Mouse (Mus musculus) gastrocnemius, postnatal 25 days (tissue): ENCODE measurements around the gene Lamtor2. TPM values are rescaled to one million over a fixed set of nuclear protein-coding genes. Genes with fewer than 3 reads are reported as not detected.

Experiments used
- DNase-seq: peaks from one replicate; pipeline ENCODE4 v3.0.0; 2022
- total RNA-seq, 2 experiments: library from RNA; stranded (reverse); gene quantifications; 1 replicate in 1 of 2; 2 replicates in 1 of 2; pipeline ENCODE4 v1.2.3; 2021

Lamtor2 gene
- total RNA-seq, 2 experiments from 2014 or later = 76.1 to 81.1 TPM

DNA sequence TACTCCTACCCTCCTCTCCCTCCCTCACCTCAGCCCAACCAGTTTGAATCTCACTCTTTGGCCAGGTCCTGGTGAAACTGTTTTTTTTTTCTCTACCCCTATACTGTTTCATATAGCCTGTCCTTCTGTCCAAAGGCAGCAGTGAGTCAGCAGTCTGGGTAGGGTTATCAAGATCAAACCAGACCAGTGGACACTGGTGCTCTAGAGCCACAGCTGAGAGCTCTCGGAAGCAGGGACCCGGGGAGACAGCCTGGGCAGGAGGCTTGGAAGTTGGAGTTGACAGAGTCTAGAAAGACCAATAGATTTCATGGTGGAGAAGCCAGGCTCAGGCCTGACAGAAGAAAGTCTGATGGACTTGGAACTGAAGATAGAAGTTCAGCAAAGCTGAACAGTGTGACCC lies 15.7 kb upstream of the Lamtor2 start:
- no peak for DNase-seq

DNA sequence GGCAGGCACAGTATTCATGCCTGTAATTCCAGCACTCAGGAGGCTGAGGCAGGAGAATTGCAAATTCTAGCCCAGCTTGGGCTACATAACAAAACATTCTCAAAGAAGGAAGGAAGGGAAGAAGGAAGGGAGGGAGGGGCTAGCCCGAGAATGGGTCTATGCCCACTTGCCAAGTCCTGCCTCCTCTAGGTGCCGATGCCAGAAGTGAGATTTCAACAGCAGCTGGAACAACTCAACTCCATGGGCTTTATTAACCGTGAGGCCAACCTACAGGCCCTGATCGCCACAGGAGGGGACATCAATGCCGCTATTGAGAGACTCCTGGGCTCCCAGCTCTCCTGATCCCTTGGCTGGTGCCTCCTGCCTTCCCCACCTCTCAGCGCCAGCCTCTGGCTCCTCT lies 15.0 kb upstream of the Lamtor2 start:
- no peak for DNase-seq

DNA sequence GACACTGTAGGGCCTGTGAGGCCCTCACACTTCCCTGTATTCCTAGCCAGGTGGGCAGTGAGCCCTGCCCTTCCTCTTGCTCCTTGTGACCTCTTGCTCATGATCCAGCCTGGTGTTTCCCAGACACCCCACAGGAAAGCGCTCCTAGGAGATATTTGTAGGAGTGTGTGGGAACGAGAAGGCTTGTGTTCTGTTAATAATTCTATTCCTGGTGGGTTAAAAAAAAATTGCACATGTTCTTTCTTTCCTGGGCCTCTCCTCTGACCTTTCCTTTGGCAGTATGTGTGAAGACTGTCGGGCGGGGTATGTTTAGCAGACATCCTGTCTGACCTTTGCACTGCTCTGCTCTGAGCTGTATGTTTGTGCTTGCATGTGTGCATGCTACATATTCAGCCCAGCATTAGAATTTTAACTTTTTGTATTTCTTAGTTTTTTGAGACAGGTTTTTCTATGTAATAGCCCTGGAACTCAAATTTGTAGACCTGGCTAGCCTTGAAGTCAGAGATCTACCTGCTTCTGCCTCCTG lies 13.7 kb upstream of the Lamtor2 start:
- no peak for DNase-seq

DNA sequence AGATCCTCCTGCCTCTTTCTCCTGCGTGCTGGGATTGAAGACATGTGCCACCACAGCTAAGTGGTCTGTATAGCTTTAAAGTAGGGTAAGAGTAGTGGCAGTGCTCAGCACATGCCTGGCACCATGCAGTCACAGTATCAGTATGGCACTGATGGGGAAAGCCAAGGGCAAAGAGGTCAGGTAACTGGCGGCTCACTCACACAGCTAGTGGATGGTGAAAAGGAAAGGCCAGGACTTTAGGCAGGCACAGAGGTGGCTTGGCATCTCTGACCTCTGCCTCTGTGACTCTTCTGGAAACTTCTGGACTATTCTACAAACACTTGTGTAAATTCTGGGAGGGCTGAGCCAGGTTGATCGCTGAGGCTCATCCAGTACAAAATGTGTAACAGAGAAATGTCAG lies 13.2 kb upstream of the Lamtor2 start:
- DNase-seq = no peak

DNA sequence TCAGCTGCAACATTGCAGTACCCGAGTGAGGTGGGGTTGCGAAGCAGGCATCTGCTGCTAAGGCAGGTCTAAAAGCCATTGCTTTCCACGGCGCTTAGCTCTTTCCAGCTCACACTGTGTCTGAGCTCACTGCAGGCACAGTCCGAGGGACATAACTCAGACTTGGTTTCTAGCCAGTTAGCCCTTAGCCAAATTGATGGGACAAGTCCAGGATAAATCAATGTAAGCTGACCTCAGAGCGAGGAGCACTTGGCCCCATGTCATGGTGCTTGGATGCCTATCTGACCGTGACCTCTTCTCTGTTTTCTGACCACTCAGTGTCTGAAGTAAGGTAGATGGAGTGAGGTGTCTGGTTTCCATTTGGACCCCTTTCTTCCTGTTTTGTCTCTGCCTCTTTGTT lies 11.1 kb upstream of the Lamtor2 start:
- DNase-seq = no peak

DNA sequence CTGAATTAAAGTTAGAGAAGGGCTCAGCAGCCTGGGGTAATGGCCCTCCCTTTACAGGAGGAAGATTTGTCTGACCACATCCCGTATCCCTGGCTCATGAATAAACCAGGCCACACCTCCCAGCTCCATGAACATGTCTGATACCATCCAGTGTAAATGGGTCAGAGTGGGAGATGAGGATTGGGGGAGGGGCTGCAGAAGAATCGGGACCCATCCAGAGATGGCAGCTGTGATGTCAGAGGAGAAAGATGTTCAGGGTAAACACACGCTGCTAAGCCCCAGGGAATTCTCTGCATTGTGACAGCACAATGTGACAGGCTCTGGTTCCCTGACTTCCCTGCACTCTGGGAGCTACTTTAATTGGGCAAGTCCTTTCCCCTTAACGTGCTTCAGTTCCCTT lies 10.6 kb upstream of the Lamtor2 start:
- DNase-seq = no peak

DNA sequence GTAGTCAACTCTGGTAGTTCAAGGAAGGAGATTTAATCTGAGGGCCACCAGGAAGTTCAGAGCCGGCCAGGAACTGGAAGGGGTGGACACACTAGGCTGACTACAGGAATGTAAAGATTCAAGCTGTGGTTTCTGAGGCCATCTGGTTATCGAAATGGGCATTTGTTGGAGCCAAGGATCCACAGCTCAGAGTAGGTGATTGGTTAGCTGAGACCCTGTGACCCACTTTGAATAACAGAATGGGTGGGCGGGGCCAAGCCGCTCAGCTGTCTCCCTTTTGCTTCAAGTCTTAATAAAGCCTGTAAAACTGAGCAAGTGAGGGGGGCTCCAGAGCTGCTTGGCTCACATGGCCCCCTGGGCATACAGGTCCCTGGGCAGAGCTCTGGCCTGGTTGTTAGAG lies 9.1 kb upstream of the Lamtor2 start:
- no peak for DNase-seq

DNA sequence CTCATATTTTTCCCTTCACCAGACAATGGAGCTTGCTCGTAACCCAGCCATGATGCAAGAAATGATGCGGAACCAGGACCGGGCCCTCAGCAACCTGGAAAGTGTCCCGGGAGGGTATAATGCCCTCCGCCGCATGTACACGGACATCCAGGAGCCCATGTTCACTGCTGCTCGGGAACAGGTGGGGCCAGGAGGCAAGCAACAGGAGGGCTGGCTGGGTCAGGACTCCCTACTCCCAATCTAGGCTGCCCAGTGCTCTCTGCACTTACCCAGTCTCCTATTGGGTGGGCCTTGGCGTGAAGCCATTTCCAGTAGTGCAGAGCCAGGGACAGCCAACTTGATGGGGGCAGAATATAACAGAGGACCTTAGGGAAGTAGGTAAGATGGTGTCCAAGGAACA lies 6.7 kb upstream of the Lamtor2 start:
- DNase-seq = no peak

DNA sequence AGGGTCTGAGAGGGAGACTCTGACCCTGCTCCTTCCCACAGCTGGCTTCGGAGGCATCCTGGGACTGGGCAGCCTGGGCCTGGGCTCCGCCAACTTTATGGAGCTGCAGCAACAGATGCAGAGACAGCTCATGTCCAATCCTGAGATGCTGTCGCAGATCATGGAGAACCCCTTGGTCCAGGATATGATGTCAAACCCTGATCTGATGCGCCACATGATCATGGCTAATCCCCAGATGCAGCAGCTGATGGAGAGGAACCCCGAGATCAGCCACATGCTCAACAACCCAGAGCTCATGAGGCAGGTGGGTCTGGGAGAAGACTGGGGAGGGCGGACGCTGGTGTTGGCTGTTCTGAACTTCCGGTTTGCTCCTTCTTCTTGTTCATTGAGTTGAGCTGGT lies 3.7 kb upstream of the Lamtor2 start:
- no peak for DNase-seq

DNA sequence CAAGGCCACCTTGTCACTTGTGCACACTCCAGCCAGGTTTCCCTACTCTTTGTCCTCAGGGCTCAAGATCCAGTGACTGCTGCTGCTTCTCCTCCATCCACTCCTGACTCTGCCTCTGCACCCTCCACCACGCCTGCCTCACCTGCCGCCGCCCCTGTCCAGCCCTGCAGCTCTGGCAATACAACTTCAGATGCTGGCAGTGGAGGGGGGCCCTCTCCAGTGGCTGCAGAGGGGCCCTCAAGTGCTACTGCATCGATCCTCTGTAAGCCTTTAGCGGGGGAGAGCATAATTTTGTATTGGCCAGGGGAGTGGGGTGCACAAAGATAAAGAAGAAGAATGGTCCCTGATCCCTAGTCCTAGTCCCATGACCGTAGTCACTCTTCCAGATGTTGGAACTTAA lies 2.9 kb upstream of the Lamtor2 start:
- no peak for DNase-seq

DNA sequence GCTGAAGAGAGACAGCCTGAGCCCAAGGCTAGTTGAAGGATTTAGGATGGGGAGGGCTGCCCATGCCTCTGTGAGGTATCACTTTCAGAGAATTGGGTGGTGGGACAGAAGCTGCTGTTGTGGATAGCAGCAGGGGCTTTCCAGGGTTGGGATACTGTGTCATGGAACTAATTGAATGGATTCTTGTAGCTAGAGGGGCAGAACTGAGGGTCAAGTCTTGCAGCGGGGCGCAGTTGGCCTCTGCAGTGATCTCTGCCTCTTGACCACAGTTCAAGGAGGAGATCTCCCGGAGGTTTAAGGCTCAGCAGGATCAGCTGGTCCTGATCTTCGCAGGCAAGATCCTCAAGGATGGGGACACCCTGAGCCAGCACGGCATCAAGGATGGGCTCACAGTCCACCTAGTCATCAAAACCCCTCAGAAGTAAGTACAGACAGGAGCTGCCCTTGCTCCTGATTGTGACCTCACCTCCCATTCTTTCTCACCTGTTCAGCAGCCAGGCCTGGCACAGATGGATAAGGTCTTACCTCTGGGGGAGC lies 2.3 kb upstream of the Lamtor2 start:
- DNase-seq = no peak

DNA sequence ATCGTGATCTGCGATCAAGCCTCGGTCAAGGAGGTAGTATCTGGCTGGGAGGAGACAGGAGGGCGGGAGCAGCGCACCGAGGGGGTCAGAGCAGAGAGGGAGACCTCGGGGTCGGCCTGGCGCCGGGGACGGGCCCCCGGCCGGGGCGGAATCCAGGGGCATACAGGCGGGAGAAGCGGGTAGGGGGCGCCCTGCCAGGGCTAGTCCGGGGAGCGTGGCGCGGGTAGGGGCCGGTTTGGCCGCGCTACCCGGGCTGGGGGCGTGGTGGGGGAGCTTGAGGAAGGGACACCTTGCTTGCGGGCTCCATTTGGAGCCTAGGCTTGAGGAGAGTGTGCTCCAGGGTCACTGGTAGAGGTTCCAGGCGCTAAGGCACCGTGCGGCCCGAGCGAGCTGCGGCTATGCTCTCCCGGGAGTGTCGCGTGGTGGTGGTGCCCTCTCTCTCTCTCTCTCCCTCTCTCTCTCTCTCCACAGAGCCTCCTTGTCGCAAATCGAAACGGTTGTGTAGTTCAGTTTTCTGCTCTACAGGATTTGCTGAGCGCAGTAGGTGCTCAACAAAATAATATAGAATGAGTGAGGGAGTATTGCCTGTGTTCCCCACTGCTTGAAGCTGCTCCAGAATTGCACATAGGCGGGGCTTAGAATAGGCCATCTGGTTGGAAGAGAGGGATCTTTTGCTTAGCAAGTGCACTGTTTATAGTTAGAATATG lies 1.2 kb upstream of the Lamtor2 start:
- DNase-seq = no peak

DNA sequence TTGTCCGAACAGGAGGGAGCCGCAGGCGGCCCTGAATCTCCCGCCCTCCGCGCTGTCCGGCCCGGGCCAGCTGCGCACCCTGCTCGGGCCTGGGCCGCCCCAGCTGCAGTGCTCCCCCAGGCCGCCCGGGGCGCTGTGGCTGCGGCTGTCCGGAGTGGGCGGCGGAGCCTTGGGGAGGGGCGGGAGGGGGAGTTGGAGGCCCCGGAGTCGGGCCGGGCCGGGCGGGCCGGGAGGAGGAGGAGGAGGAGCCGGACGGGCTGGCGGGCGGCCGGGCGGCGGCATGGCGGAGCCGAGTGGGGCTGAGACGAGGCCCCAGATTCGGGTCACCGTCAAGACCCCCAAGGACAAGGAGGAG lies 628 bp upstream of the Lamtor2 start, which contains the start of gene Ubqln4:
Gene Ubqln4, plus strand, starts transcription at position 234 of the 355 bp plus-strand sequence.
- DNase-seq = peak; percentile 94

DNA sequence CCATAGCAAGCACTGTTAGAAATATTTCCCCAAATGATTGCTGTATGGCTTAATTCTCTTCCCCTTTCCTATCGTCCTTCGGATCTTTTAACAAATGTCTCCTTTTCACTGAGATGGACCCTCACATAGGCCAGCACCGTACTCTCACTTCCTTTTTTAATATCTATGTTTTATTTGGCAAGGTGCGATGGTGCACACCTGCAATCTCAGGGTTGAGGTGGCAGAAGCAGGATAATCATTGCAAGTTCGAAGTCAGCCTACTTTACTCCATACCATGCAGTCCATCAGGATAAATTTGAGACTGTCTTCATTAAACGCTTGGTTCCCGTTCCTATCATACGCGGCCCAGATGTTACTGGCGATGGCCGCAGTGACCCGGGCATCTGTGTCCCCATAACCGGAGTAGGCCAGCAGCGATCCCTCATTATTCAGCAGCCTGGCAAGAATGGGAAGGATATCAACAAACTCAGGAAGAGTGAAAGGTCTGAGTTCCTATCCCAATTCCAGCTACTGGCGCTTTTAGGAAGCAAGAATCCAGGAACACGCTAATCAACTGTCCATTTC lies 710 bp downstream of the Lamtor2 start:
- no peak for DNase-seq

DNA sequence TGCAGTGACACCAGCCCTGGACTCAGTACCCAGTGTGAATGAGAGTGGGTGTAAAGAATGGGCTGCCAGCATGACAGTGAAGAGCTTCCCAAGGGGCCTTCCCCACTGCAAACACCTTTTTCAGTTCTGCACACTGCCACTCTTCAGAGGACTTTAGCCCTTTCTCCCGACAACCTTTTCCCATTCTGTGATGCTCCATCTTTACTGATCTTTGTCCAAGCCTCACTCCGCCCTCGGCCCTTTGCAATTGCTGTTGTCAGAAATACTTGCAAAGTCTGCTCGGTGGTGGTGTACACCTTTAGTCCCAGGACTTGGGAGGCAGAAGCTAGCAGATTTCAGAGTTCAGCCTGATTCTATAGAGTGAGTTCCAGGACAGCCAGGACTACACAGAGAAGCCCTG lies 1.3 kb downstream of the Lamtor2 start:
- DNase-seq = no peak

DNA sequence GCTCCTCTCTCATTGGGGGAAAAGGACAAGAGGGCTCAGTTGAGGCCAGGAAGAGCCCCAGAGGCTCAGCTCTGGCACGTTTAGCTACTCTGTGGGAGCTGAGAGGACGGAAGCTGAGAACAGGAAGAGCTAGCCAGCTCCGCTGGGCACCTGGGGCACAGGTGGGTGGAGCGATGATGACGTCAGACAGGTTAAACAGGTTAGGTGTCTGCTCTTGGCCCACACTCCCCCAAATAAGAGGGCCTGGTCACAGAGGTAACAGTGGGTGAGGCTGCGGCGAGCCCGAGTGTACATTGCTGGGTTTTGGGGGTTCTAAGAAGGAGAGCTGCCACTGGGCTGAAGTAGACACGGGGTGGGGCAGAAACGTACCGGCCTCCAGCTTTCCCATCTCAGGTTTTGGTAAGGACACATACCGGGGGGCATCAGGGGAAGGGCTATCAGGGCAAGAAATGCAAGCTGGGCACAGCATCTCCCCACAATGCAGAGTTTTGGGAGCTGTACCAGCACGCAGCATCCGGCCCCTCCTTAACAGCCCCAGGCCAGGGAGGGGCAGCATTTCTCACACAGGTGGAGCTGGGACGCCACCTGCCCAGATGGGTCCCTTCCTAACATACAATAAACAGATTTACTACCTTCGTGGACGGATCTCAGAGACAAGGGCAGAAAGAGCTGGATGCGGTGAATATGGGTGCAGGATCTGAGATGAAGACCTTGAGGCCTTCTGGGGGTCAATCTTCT lies 4.5 kb downstream of the Lamtor2 start, which contains the start of gene Rab25:
Gene Rab25, minus strand, starts transcription at position 121 of the 738 bp plus-strand sequence.
- DNase-seq = no peak

DNA sequence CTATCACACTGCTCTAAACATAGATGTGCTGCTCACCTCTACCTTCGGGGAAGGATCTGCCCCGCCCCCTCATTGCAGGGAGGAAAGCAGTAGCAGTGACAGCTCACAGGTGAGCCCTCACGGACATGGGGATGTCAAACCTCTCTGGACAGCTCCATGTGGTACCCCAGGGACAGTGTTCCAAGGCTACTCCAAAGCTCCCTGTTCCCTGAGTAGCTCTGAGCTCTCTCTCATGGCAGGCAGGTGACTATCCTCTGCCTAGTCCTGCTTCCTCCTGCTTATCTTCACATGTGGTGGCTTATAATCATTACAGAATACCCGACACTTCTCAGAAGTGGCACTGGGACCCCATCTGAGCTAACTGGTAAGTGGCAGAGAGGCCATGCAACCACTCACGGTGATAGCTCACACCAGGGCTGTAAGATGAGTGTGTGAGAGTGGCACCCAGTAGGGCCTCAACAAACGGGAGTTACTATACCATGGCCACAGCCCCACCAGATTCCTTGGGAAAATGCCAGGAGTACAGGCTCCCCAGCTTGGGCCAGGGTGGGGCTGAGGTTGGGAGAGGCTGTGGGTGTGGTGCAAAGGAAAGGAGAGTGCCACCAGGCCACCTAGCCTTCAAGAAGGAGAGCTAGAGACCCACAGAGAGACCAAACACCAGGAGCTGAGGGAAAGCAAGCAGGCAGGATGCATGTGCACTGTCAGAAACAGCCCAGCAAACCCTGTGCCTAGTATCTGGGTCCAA lies 6.0 kb downstream of the Lamtor2 start:
- DNase-seq = no peak

DNA sequence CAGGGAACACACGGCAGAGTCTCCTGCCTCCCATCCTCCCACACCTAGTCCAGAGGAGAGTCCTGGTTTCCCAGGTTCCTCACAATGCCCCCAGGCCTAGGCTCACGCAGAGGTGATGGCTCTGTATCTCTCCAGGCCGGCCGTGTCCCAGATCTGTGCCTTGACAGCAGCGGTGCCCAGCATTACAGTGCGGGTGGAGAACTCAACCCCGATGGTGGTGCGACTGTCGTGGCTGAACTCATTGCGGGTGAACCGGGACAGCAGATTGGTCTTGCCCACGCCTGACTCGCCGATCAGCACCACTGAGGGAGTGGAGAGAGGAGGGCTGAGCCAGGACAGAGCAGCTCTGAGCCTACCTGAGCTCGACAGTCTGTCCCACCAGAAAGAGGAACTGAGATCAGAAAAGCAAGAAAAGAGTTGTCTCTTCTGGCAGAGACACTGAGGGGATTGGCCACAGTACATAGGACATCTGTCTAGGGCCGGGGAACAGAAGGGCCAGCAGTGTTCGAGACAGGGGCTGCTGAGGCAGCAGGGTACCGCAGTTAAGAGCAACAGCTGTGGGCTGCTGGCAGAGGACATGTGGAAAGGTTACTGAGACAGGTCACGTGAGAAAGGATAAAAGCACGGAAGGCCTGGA lies 7.8 kb downstream of the Lamtor2 start:
- DNase-seq = no peak

DNA sequence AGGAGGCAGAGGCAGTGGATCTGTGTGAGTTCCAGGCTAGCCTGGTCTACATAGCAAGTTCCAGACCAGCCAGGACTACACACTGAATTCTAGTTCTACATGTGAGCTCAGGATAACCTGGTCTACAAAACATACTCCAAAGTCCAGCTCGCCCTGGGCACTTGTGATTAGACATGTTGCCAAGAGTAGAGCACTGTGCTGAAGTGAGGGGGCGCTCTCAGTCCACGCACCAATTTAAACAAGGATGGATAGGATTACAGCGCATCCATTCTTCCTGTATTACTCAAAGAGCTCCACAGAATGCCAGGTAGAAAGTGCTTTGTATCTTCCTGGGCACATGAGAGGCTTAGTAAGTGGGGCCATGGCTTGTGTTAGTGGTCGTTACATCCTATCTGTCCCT lies 8.4 kb downstream of the Lamtor2 start:
- DNase-seq = no peak

DNA sequence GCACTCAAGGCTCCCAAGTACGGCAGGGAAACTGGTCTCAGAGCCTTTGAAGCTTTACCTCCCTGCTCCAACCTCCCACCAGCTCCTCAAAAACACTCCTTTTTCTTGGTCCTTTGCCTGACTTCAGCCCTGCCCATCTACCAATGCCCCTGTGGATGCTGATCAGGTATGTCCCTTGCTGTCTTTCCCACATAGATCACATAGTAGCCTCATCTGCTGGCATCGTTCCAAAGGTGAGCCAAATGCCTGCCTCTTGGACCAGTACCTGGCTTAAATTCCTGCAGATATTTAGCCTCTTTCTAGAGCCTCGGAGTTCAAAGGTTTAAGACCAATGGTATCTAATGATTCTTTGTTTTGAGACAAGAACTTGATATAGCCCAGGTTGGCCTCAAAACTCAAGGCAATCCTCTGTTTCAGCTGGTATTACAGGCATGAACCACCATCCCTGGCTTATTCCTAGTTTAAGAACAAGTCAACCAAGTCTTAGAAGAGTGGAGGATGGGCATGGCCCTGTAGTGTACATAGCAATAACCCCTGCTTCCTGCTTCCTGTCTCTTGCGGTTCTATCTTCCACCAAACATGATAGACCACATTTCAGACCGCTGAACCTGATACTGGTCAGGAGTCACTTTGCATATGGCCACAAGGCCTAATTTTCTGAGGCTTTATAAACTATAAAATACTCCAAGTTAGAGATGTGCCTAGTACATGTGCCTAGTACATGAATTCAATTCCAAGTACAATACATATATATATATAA lies 9.0 kb downstream of the Lamtor2 start:
- no peak for DNase-seq

DNA sequence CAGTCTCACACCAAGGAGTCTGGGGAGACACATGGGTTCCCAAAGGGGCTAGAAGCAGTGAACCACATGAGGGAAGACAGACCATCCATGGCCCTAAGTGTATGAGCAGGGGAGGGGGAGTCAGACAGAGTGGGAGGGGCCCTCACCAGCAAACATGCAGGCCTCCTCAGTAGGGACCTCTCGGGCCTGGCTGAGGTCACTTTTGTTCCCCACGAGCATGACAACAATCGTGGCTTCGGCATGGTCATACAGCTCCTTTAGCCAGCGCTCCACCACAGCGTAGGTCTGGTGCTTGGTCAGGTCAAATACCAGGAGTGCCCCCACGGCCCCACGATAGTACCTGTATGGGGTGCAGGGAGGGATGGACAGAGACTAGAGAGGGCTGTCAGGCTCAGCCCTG lies 9.7 kb downstream of the Lamtor2 start:
- DNase-seq = no peak
